Mouse (Mus musculus) kidney, embryonic 14.5 days (tissue): ENCODE measurements around the gene Fez2. TPM values are rescaled to one million over a fixed set of nuclear protein-coding genes. Genes with fewer than 3 reads are reported as not detected.

ENCODE experiments used
- ATAC-seq: fragments of 200-750 bp; cut with Nextera tagmentation; 2 replicates; pipeline ENCODE4 v1.8.0; 2017; ENCODE audit warnings: moderate number of reproducible peaks, mild to moderate bottlenecking, moderate TSS enrichment, moderate library complexity; ENCODE audit not compliant: low FRiP score, low TSS enrichment
- H3K27ac ChIP-seq: fragments of 300-500 bp; sonication (generic); 2 replicates; pipeline ENCODE4 v1.5.1; 2014; ENCODE audit warnings: low read depth, mild to moderate bottlenecking, low read length, moderate library complexity, mixed read lengths
- H3K27me3 ChIP-seq: fragments of 300-500 bp; sonication (generic); 2 replicates; pipeline ENCODE4 v1.6.1; 2014; ENCODE audit warnings: mild to moderate bottlenecking, low read length; ENCODE audit not compliant: control insufficient read depth, insufficient read depth
- H3K36me3 ChIP-seq: fragments of 300-500 bp; sonication (generic); 2 replicates; pipeline ENCODE4 v1.6.1; 2014; ENCODE audit warnings: low read length, mixed read lengths; ENCODE audit not compliant: control insufficient read depth, insufficient read depth
- H3K4me1 ChIP-seq: fragments of 300-500 bp; sonication (generic); 2 replicates; pipeline ENCODE4 v1.6.1; 2014; ENCODE audit warnings: low read length, mixed read lengths; ENCODE audit not compliant: control insufficient read depth, insufficient read depth
- H3K4me2 ChIP-seq: fragments of 300-500 bp; sonication (generic); replicated peaks from 2 replicates; pipeline ENCODE4 v1.6.1; 2014; ENCODE audit warnings: low read depth, mild to moderate bottlenecking, low read length
- H3K4me3 ChIP-seq: fragments of 300-500 bp; sonication (generic); 2 replicates; pipeline ENCODE4 v1.5.1; 2014; ENCODE audit warnings: mild to moderate bottlenecking, low read length
- H3K9ac ChIP-seq: fragments of 300-500 bp; sonication (generic); 2 replicates; pipeline ENCODE4 v1.6.1; 2014; ENCODE audit warnings: low read depth, mild to moderate bottlenecking, low read length, moderate library complexity
- H3K9me3 ChIP-seq: fragments of 300-500 bp; sonication (generic); 2 replicates; pipeline ENCODE4 v1.6.1; 2016; ENCODE audit warnings: low read length; ENCODE audit not compliant: control insufficient read depth
- WGBS: fragments of 180-500 bp; shearing (Covaris S2); extraction: QIAGEN DNeasy Blood & Tissue Kit; methylation state at CpG from one replicate; pipeline ENCODE4 v1.1.7; 2014; 5-methylcytosine and 5-hydroxymethylcytosine counted together
- polyA plus RNA-seq: library from polyadenylated mRNA; unstranded; fragments of >200 nt; fragmentation: Nextera tagmentation; extraction: Ambion mirVana; gene quantifications from 2 replicates; pipeline ENCODE4 v1.2.1, GENCODE M21; 2014

Gene Fez2
- polyA plus RNA-seq, 1 experiment from 2014 or later, result 42.0 TPM

DNA sequence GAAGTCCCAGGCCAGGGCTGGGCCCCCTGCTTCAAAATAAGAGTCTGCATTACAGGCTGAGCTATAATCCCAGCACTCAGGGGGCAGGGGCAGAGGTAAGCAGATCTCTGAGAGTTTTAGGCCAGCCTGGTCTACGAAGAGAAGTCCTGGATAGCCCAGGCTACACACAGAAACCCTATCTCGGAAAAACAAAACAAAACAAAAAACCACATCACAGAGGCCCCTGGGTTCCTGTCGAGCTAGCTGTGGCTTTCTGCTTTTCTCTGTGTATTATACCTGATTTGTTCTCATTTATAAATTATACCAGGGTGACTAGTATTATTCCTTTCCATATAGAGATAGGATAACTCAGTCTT lies 65.5 kb downstream of the Fez2 start:
- no peak for ATAC-seq
- H3K36me3 ChIP-seq, result peaks cover 17% of the 10 kb centered on the region; the same call in 1 of the 2 replicates
- H3K27me3 ChIP-seq, result no peaks in the 10 kb centered on the region
- no peak overlapping the region; the same call in 1 of the 2 replicates for H3K9ac ChIP-seq
- no peaks in the 10 kb centered on the region for H3K9me3 ChIP-seq
- H3K4me3 ChIP-seq, result no peak overlapping the region
- no peak overlapping the region for H3K27ac ChIP-seq
- no peak overlapping the region for H3K4me2 ChIP-seq
- 86% methylated on average over 3 of the region's 3 CpGs for WGBS
- no peaks in the 10 kb centered on the region for H3K4me1 ChIP-seq

DNA sequence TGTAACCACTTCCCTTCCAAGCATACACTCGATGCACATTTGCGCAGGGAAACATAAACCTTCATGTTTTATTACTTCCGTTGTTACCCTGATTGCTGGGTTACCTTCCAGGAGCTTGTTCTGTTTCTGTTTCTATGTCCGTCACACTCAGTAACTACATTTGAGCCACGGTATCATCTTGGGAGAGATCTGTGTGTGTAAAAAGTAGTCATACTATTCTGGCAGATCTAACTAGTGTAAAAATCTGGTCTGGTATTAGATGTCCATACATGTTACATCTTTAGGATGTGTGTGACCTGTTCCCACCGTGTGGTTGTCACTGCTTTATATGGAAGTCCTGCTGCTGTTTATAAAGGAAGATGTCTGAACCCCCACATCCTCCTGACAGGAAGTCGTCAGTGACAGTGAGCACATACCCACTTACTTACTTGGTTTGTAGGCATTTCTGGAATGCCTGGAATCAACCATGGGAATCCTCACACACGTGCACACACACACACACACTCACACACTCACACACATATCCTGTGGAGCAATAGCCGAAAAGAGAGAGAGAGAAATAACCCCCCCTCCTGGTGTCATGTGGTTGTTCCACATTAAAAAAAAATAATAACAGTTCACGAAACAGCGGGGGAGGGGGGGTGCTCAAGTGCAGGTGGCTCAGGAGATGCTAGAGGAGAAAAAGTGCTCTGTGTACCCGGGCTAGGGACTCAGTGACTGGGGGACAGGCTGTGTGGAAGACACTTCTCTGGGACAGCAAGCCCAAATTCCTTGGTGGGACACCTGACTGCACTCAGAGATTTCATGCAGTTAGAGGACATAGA lies 66.1 kb downstream of the Fez2 start:
- no peak overlapping the region for H3K4me3 ChIP-seq
- no peak; the same call in 1 of the 2 replicates for ATAC-seq
- H3K27ac ChIP-seq, result no peak overlapping the region
- H3K9ac ChIP-seq, result no peak overlapping the region; the same call in 1 of the 2 replicates
- WGBS, result 71% methylated on average over 12 of the region's 12 CpGs
- H3K27me3 ChIP-seq, result no peaks in the 10 kb centered on the region
- H3K9me3 ChIP-seq, result no peaks in the 10 kb centered on the region
- no peak overlapping the region for H3K4me2 ChIP-seq
- no peaks in the 10 kb centered on the region for H3K4me1 ChIP-seq
- peaks cover 17% of the 10 kb centered on the region; the same call in 1 of the 2 replicates for H3K36me3 ChIP-seq

- H3K4me2 ChIP-seq, result no peak overlapping the region
- no peaks in the 10 kb centered on the region for H3K27me3 ChIP-seq
- no peak overlapping the region for H3K9ac ChIP-seq
- ATAC-seq, result no peak
- H3K9me3 ChIP-seq, result no peaks in the 10 kb centered on the region
- H3K27ac ChIP-seq, result no peak overlapping the region
- 93% methylated on average over 17 of the region's 17 CpGs for WGBS
- peaks cover 3% of the 10 kb centered on the region; the same call in 1 of the 2 replicates for H3K36me3 ChIP-seq
- H3K4me3 ChIP-seq, result no peak overlapping the region
- H3K4me1 ChIP-seq, result no peaks in the 10 kb centered on the region
Observed at GRCm38 (mm10) chr17:78347111-78347801, 70.7 kb downstream of the Fez2 start.

- Histone ChIP-seq H3K4me1 (no peaks in the 10 kb centered on the region), H3K27ac (no peak overlapping the region), H3K4me2 (no peak overlapping the region), H3K4me3 (no peak overlapping the region), H3K27me3 (no peaks in the 10 kb centered on the region), H3K9me3 (no peaks in the 10 kb centered on the region), H3K9ac (no peak overlapping the region), H3K36me3 (no peaks in the 10 kb centered on the region; the same call in 1 of the 2 replicates)
- no peak for ATAC-seq
- WGBS, result 92% methylated on average over 3 of the region's 3 CpGs
Observed at GRCm38 (mm10) chr17:78343688-78344087, 74.3 kb downstream of the Fez2 start.

- no peak for ATAC-seq
- Histone ChIP-seq H3K27me3 (no peaks in the 10 kb centered on the region), H3K9ac (no peak overlapping the region), H3K4me1 (no peaks in the 10 kb centered on the region), H3K4me2 (no peak overlapping the region), H3K27ac (no peak overlapping the region), H3K9me3 (no peaks in the 10 kb centered on the region), H3K36me3 (peaks cover 4% of the 10 kb centered on the region; the same call in 1 of the 2 replicates), H3K4me3 (no peak overlapping the region)
- 92% methylated on average over 8 of the region's 8 CpGs for WGBS
Observed at GRCm38 (mm10) chr17:78335250-78335649, 82.7 kb downstream of the Fez2 start.

- H3K4me1 ChIP-seq, result no peaks in the 10 kb centered on the region
- WGBS, result 74% methylated on average over 10 of the region's 10 CpGs
- H3K36me3 ChIP-seq, result peaks cover 4% of the 10 kb centered on the region; the same call in 1 of the 2 replicates
- H3K9me3 ChIP-seq, result no peaks in the 10 kb centered on the region
- no peak for ATAC-seq
- no peaks in the 10 kb centered on the region for H3K27me3 ChIP-seq
- H3K4me2 ChIP-seq, result no peak overlapping the region
- no peak overlapping the region for H3K4me3 ChIP-seq
- no peak overlapping the region for H3K27ac ChIP-seq
- H3K9ac ChIP-seq, result no peak overlapping the region
Observed at GRCm38 (mm10) chr17:78333275-78333674, 84.7 kb downstream of the Fez2 start.

DNA sequence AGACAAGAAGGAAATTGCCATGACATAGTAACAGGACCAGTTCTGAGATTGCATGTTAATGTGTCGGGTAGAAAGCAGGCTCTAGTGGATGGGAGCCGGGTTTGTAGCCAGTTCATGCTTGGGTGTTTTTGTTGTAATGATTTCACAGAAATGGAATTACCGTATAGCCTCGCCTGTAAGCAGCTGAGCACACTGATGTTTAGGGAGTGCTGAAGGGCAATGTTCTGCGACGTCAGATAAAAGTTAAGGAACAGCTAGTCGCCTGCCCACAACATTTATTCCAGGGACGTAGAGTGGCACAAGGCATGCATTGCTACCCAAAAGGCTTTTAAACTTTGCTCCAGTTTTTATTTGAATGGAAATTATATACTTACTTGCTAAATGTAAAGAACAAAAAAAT lies 86.5 kb downstream of the Fez2 start:
- H3K9ac ChIP-seq, result no peak overlapping the region
- WGBS, result 54% methylated on average over 8 of the region's 8 CpGs
- ATAC-seq, result no peak
- no peaks in the 10 kb centered on the region for H3K36me3 ChIP-seq
- H3K27ac ChIP-seq, result no peak overlapping the region
- no peaks in the 10 kb centered on the region for H3K9me3 ChIP-seq
- no peaks in the 10 kb centered on the region for H3K27me3 ChIP-seq
- H3K4me1 ChIP-seq, result no peaks in the 10 kb centered on the region
- no peak overlapping the region for H3K4me2 ChIP-seq
- H3K4me3 ChIP-seq, result no peak overlapping the region

- H3K4me3 ChIP-seq, result no peak overlapping the region
- no peak overlapping the region for H3K4me2 ChIP-seq
- no peaks in the 10 kb centered on the region for H3K27me3 ChIP-seq
- no peak for ATAC-seq
- peaks cover 5% of the 10 kb centered on the region; the same call in 1 of the 2 replicates for H3K4me1 ChIP-seq
- 25% methylated on average over 3 of the region's 3 CpGs for WGBS
- H3K9me3 ChIP-seq, result no peaks in the 10 kb centered on the region
- H3K9ac ChIP-seq, result no peak overlapping the region
- no peak overlapping the region for H3K27ac ChIP-seq
- H3K36me3 ChIP-seq, result no peaks in the 10 kb centered on the region
Observed at GRCm38 (mm10) chr17:78328287-78328686, 89.7 kb downstream of the Fez2 start.

- H3K9me3 ChIP-seq, result no peaks in the 10 kb centered on the region
- WGBS, result 79% methylated on average over 4 of the region's 4 CpGs
- no peak overlapping the region for H3K27ac ChIP-seq
- H3K9ac ChIP-seq, result no peak overlapping the region
- H3K4me3 ChIP-seq, result no peak overlapping the region
- ATAC-seq, result no peak
- peaks cover 9% of the 10 kb centered on the region; the same call in 1 of the 2 replicates for H3K4me1 ChIP-seq
- H3K36me3 ChIP-seq, result no peaks in the 10 kb centered on the region
- no peak overlapping the region for H3K4me2 ChIP-seq
- H3K27me3 ChIP-seq, result no peaks in the 10 kb centered on the region
Observed at GRCm38 (mm10) chr17:78327187-78327586, 90.8 kb downstream of the Fez2 start.
